Mouse (Mus musculus): ENCODE measurements at regions not wholly inside any gene's neighbourhood (a gene's known extent, or its start where the extent isn't known, plus 50 kb on each side); places are given as distances from the start of the nearest gene placed in this dataset.

GRCm38 (mm10) chr5:118861143-118861847, 300.8 kb downstream of the Med13l start:
- Histone ChIP-seq H3K9me3 (replicated peaks) (peaks cover 13% of the 10 kb centered on the region; the same call in 1 of the 2 replicates), H3K27ac (no peak overlapping the region), H3K36me3 (no peaks in the 10 kb centered on the region), H3K4me2 (replicated peaks) (no peak overlapping the region), H3K9ac (no peak overlapping the region), H3K4me3 (no peak overlapping the region), H3K27me3 (0 out of 2 replicates have a peak, but pooled peaks cover 3% of the 10 kb centered on the region), H3K4me1 (no peaks in the 10 kb centered on the region)
- no peak for ATAC-seq (ENCODE audit: low FRiP score)
- 90% methylated on average over 13 of the region's 13 CpGs for WGBS

- H3K27ac ChIP-seq, result no peak overlapping the region
- H3K36me3 ChIP-seq, result no peaks in the 10 kb centered on the region
- peaks cover 14% of the 10 kb centered on the region; the same call in 1 of the 2 replicates for H3K9me3 ChIP-seq (replicated peaks)
- H3K4me2 ChIP-seq (replicated peaks), result no peak overlapping the region
- WGBS, result 91% methylated on average over 5 of the region's 5 CpGs
- no peak overlapping the region for H3K9ac ChIP-seq
- H3K4me3 ChIP-seq, result no peak overlapping the region
- H3K27me3 ChIP-seq, result no peaks in the 10 kb centered on the region
- no peaks in the 10 kb centered on the region for H3K4me1 ChIP-seq
- ATAC-seq (ENCODE audit: low FRiP score), result no peak
Observed at GRCm38 (mm10) chr5:118867511-118867910, 307.0 kb downstream of the Med13l start.

DNA sequence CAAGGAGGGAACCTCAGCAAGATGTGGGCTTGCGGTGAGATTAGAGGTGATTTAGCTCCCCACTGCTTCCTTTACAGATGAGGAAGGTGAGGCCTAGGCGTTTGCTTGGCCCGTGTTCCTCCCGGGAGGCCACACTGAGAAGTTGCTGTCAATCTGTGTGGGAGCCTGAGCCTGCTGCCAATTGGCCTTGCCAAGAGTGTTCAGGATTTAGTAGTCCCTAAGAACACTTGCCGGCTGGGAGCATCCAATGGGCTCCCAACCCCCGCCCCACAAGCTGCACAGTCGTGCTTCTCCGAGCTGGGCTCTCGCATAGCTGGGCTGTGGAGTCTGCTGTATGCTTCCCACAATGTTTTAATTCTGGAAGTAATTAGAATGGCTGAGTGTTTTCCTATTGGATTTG, 308.9 kb downstream of the Med13l start:
- Histone ChIP-seq H3K36me3 (no peaks in the 10 kb centered on the region), H3K9me3 (replicated peaks) (0 out of 2 replicates have a peak, but pooled peaks cover 4% of the 10 kb centered on the region), H3K27ac (no peak overlapping the region), H3K4me1 (no peaks in the 10 kb centered on the region), H3K27me3 (peaks cover 7% of the 10 kb centered on the region), H3K4me3 (no peak overlapping the region), H3K4me2 (replicated peaks) (no peak overlapping the region), H3K9ac (no peak overlapping the region)
- 85% methylated on average over 9 of the region's 9 CpGs for WGBS
- ATAC-seq (ENCODE audit: low FRiP score), result no peak

- no peaks in the 10 kb centered on the region for H3K9me3 ChIP-seq (replicated peaks)
- peaks cover 9% of the 10 kb centered on the region; the same call in 1 of the 2 replicates for H3K4me1 ChIP-seq
- H3K27ac ChIP-seq, result no peak overlapping the region
- no peak for ATAC-seq (ENCODE audit: low FRiP score)
- no peak overlapping the region for H3K4me2 ChIP-seq (replicated peaks)
- no peak overlapping the region for H3K9ac ChIP-seq
- H3K27me3 ChIP-seq, result peaks cover 45% of the 10 kb centered on the region
- no peaks in the 10 kb centered on the region for H3K36me3 ChIP-seq
- WGBS, result 54% methylated on average over 7 of the region's 7 CpGs
- no peak overlapping the region for H3K4me3 ChIP-seq
Observed at GRCm38 (mm10) chr5:118873871-118874270, 313.4 kb downstream of the Med13l start.

GRCm38 (mm10) chr5:118875096-118875637, 314.7 kb downstream of the Med13l start:
- Histone ChIP-seq H3K4me2 (replicated peaks) (no peak overlapping the region), H3K27ac (no peak overlapping the region), H3K27me3 (peaks cover 51% of the 10 kb centered on the region), H3K9me3 (replicated peaks) (no peaks in the 10 kb centered on the region), H3K4me3 (no peak overlapping the region), H3K9ac (no peak overlapping the region), H3K36me3 (no peaks in the 10 kb centered on the region), H3K4me1 (peaks cover 12% of the 10 kb centered on the region)
- WGBS, result 65% methylated on average over 10 of the region's 10 CpGs
- ATAC-seq (ENCODE audit: low FRiP score), result no peak

DNA sequence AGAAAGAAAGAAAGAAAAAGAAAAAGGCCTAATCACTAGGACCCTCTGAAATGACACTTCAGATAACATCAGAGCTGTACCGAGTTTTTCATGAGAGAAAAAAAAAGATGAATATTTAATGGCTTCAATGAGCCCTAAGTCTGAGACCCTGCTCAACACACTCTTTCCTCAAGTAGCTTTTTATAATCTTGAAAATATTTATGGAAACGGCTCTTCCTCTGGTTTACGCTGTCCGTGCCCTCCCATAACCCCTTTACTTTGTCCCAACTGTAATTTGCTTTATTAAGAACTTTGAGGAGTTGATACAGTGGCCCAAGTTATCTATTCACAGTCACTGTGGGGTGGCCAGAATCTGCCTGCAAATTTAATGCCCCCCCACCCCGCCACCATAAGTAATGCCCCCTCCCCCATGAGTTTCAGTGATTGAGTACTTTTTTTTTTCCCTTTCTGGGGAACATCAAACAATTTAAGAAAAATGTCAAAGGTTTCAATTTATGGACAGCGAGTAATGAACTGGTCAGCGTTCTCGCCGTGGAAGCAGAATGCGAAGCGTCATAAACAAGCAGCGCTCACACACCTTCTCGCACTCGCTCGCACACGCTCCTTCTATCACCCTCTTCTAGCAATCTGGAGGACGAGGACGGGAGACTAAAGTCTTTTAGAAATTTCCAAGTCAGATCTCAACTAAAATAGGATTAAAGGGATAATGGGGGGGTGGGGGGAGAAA, 316.3 kb downstream of the Med13l start:
- Histone ChIP-seq H3K4me1 (peaks cover 14% of the 10 kb centered on the region), H3K36me3 (no peaks in the 10 kb centered on the region), H3K27ac (no peak overlapping the region), H3K4me3 (peak overlapping the region; percentile 14), H3K9me3 (replicated peaks) (no peaks in the 10 kb centered on the region), H3K27me3 (peaks cover 51% of the 10 kb centered on the region), H3K9ac (no peak overlapping the region), H3K4me2 (replicated peaks) (peak overlapping the region; percentile 45)
- no peak for ATAC-seq (ENCODE audit: low FRiP score)
- WGBS, result 14% methylated on average over 18 of the region's 18 CpGs

GRCm38 (mm10) chr5:118877313-118877669, 316.8 kb downstream of the Med13l start:
- peak overlapping the region; percentile 45 for H3K4me2 ChIP-seq (replicated peaks)
- ATAC-seq (ENCODE audit: low FRiP score), result no peak
- peaks cover 51% of the 10 kb centered on the region for H3K27me3 ChIP-seq
- H3K9ac ChIP-seq, result no peak overlapping the region
- H3K27ac ChIP-seq, result no peak overlapping the region
- H3K4me1 ChIP-seq, result peaks cover 14% of the 10 kb centered on the region
- WGBS, result 0% methylated on average over 12 of the region's 12 CpGs
- H3K9me3 ChIP-seq (replicated peaks), result no peaks in the 10 kb centered on the region
- H3K36me3 ChIP-seq, result no peaks in the 10 kb centered on the region
- H3K4me3 ChIP-seq, result peak overlapping the region; percentile 14

GRCm38 (mm10) chr5:118877831-118878230, 317.4 kb downstream of the Med13l start:
- no peak for ATAC-seq (ENCODE audit: low FRiP score)
- Histone ChIP-seq H3K9ac (no peak overlapping the region), H3K36me3 (no peaks in the 10 kb centered on the region), H3K27me3 (peaks cover 51% of the 10 kb centered on the region), H3K9me3 (replicated peaks) (no peaks in the 10 kb centered on the region), H3K4me2 (replicated peaks) (0 out of 2 replicates have a peak overlapping the region, but pooled peaks have one; percentile 45), H3K4me1 (peaks cover 14% of the 10 kb centered on the region), H3K4me3 (no peak overlapping the region), H3K27ac (no peak overlapping the region)
- 29% methylated on average over 10 of the region's 10 CpGs for WGBS

GRCm38 (mm10) chr5:118878722-118879121, 318.2 kb downstream of the Med13l start:
- 47% methylated on average over 10 of the region's 10 CpGs for WGBS

GRCm38 (mm10) chr5:118879808-118880478, 319.5 kb downstream of the Med13l start:
- H3K27ac ChIP-seq, result no peak overlapping the region
- H3K36me3 ChIP-seq, result no peaks in the 10 kb centered on the region
- no peak overlapping the region for H3K4me3 ChIP-seq
- peak; percentile 74; the same call in 1 of the 2 replicates for ATAC-seq (ENCODE audit: low FRiP score)
- H3K9me3 ChIP-seq (replicated peaks), result no peaks in the 10 kb centered on the region
- H3K4me2 ChIP-seq (replicated peaks), result no peak overlapping the region
- WGBS, result 17% methylated on average over 13 of the region's 13 CpGs
- peaks cover 40% of the 10 kb centered on the region for H3K27me3 ChIP-seq
- H3K4me1 ChIP-seq, result peaks cover 14% of the 10 kb centered on the region
- no peak overlapping the region for H3K9ac ChIP-seq

More at GRCm38 (mm10) chr5:118878722-118879121, 318.2 kb downstream of the Med13l start:
- H3K4me3 ChIP-seq, result no peak overlapping the region
- H3K36me3 ChIP-seq, result no peaks in the 10 kb centered on the region
- no peak overlapping the region for H3K4me2 ChIP-seq (replicated peaks)
- H3K9ac ChIP-seq, result no peak overlapping the region
- ATAC-seq (ENCODE audit: low FRiP score), result no peak
- H3K9me3 ChIP-seq (replicated peaks), result no peaks in the 10 kb centered on the region
- H3K4me1 ChIP-seq, result peaks cover 14% of the 10 kb centered on the region
- peaks cover 50% of the 10 kb centered on the region for H3K27me3 ChIP-seq
- no peak overlapping the region for H3K27ac ChIP-seq

GRCm38 (mm10) chr5:118880546-118880945, 320.1 kb downstream of the Med13l start:
- peaks cover 35% of the 10 kb centered on the region for H3K27me3 ChIP-seq
- no peak overlapping the region for H3K4me2 ChIP-seq (replicated peaks)
- H3K36me3 ChIP-seq, result no peaks in the 10 kb centered on the region
- H3K9ac ChIP-seq, result no peak overlapping the region
- H3K4me3 ChIP-seq, result no peak overlapping the region
- H3K4me1 ChIP-seq, result peaks cover 14% of the 10 kb centered on the region
- ATAC-seq (ENCODE audit: low FRiP score), result 0 out of 2 replicates have a peak, but pooled peaks have one; percentile 26
- no peak overlapping the region for H3K27ac ChIP-seq
- WGBS, result 68% methylated on average over 9 of the region's 9 CpGs
- H3K9me3 ChIP-seq (replicated peaks), result no peaks in the 10 kb centered on the region

DNA sequence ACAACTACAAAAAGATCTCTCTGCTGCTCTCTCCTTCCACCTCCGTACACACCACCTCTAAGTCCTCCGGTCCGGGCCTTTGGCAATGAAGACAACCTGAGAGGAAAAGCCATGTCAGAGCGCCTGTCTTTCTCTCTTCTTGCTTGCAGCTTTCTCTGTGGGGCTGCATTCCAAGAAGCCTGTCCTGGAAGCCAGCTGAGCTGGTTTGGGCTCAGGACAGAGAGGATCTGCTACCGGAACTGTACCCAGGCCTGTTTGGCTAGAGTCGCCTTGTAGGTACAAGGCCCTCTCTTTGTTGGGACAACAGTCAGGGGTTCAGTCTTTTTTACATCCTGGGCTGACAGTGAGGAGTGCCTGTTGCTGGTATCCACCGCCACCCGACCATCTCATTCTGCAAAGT, 321.4 kb downstream of the Med13l start:
- no peak overlapping the region for H3K4me3 ChIP-seq
- no peak overlapping the region for H3K4me2 ChIP-seq (replicated peaks)
- H3K36me3 ChIP-seq, result no peaks in the 10 kb centered on the region
- 93% methylated on average over 8 of the region's 8 CpGs for WGBS
- ATAC-seq (ENCODE audit: low FRiP score), result no peak
- peaks cover 26% of the 10 kb centered on the region for H3K27me3 ChIP-seq
- no peak overlapping the region for H3K9ac ChIP-seq
- no peak overlapping the region for H3K27ac ChIP-seq
- H3K4me1 ChIP-seq, result peaks cover 14% of the 10 kb centered on the region
- H3K9me3 ChIP-seq (replicated peaks), result no peaks in the 10 kb centered on the region
